Mouse (Mus musculus): ENCODE results near the gene Apbb1. TPM values are rescaled to one million over a fixed set of nuclear protein-coding genes. Genes with fewer than 3 reads are reported as not detected.

Gene Apbb1
- polyA plus RNA-seq, 1 experiment, result 16.8 TPM

DNA sequence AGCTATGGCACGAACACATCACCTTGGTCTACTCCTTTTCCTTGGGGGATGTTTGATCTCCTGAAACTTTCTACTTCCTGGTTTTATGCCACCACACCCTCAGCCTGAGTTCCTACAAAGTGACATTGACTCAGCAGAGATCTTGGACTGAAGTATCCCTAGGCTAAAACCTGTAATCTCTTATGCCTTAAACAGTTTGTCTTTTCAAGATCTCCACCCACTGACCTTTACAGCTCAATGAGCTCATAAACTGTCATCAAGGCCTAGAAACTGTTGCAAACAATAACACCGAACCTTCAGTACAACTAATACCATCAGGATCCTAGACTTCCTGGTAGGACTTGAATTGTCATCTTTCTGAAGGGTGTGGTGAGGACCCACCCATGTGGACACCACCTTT is 57.2 kb downstream of the Apbb1 start:
- Histone ChIP-seq H3K27ac (ENCODE audit: insufficient read depth, low read depth, low read length) (peak overlapping the region; percentile 60; the same call in 1 of the 2 replicates), H3K27me3 (ENCODE audit: control insufficient read depth, insufficient read depth, low read length) (no peaks in the 10 kb centered on the region), H3K36me3 (ENCODE audit: control insufficient read depth, insufficient read depth, low read length) (no peaks in the 10 kb centered on the region), H3K4me1 (ENCODE audit: control insufficient read depth, insufficient read depth, insufficient read length, low read length) (0 out of 2 replicates have a peak, but pooled peaks cover 2% of the 10 kb centered on the region), H3K4me3 (ENCODE audit: low read depth, low read length) (no peak overlapping the region)
- no peak for TF ChIP-seq CTCF (IDR thresholded peaks at IDR 0.05; ENCODE audit: extremely low read depth, insufficient read length, insufficient replicate concordance, low read depth, low read length)
- no peak for TF ChIP-seq POLR2A (IDR thresholded peaks at IDR 0.05; ENCODE audit: low read depth, low read length)
- 57% methylated on average over 2 of the region's 2 CpGs for WGBS

DNA sequence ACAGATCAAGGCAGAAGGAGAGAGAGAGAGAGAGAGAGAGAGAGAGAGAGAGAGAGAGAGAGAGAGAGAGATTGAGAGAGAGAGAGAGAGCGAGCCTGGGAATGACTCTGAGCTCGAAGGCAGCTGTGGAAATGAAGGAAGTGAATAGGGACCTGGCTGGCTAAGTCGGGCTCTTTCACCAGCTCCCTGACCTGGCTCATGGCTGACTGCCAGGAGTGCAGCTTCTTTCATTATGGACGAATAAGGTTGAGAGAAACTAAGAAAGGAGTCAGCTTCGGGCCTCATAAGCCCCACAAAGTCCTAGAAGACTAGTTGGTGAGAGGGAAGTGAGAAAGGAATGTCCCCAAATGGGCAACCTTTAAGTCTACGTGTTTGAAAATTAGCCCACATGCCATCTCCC is 61.3 kb downstream of the Apbb1 start:
- Histone ChIP-seq H3K36me3 (ENCODE audit: control insufficient read depth, insufficient read depth, low read length) (no peaks in the 10 kb centered on the region), H3K27me3 (ENCODE audit: control insufficient read depth, insufficient read depth, low read length) (no peaks in the 10 kb centered on the region), H3K4me1 (ENCODE audit: control insufficient read depth, insufficient read depth, insufficient read length, low read length) (0 out of 2 replicates have a peak, but pooled peaks cover 2% of the 10 kb centered on the region), H3K4me3 (ENCODE audit: low read depth, low read length) (no peak overlapping the region), H3K27ac (ENCODE audit: insufficient read depth, low read depth, low read length) (no peak overlapping the region)
- TF ChIP-seq CTCF (IDR thresholded peaks at IDR 0.05; ENCODE audit: extremely low read depth, insufficient read length, insufficient replicate concordance, low read depth, low read length) (no peak), POLR2A (IDR thresholded peaks at IDR 0.05; ENCODE audit: low read depth, low read length) (no peak)
- WGBS, result 21% methylated on average over 6 of the region's 6 CpGs

DNA sequence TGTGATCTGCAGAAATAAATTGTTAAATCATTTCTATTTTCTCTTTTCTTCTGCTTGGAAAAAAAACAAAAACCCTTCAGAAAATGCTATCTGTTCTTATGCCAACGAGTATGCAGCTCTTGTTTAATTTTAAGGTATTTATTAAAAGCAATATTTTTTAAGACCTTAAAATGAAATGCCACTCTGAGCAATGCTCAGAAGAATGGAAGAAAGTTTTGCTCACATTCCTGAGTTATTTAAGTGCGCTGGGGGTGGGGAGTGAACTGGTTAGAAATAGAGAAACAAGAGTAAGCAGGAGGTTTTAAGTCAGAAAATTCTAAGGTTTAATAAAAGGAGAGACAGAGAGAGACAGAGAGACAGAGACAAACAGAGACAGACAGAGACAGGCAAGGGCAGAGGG is 61.7 kb downstream of the Apbb1 start:
- Histone ChIP-seq H3K4me3 (ENCODE audit: low read depth, low read length) (no peak overlapping the region), H3K27me3 (ENCODE audit: control insufficient read depth, insufficient read depth, low read length) (no peaks in the 10 kb centered on the region), H3K27ac (ENCODE audit: insufficient read depth, low read depth, low read length) (no peak overlapping the region), H3K36me3 (ENCODE audit: control insufficient read depth, insufficient read depth, low read length) (no peaks in the 10 kb centered on the region), H3K4me1 (ENCODE audit: control insufficient read depth, insufficient read depth, insufficient read length, low read length) (0 out of 2 replicates have a peak, but pooled peaks cover 2% of the 10 kb centered on the region)
- no peak for TF ChIP-seq POLR2A (IDR thresholded peaks at IDR 0.05; ENCODE audit: low read depth, low read length)
- TF ChIP-seq CTCF (IDR thresholded peaks at IDR 0.05; ENCODE audit: extremely low read depth, insufficient read length, insufficient replicate concordance, low read depth, low read length), result no peak
- WGBS, result 74% methylated on average over 2 of the region's 2 CpGs

DNA sequence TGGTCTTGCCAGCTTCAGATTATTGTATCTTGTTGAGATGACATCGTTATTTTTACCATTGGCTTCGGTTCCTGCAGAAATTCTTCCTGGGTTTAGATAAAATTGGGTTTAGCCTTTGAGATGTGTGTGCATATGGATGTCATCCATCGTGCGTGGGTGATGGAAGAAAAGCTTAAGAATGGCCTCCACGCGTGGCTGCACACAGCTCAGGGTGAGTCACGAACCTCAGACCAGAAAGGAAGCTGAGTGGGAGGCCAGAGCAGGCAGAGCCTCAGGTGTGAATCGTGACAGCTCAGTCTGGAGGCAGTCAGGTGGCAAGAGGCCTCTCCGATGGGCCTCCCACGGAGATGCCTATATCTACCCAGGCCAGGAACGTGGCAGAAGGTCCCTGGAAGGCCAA is 62.1 kb downstream of the Apbb1 start:
- no peak overlapping the region for H3K27ac ChIP-seq (ENCODE audit: insufficient read depth, low read depth, low read length)
- no peak overlapping the region for H3K4me3 ChIP-seq (ENCODE audit: low read depth, low read length)
- WGBS, result 77% methylated on average over 11 of the region's 11 CpGs

DNA sequence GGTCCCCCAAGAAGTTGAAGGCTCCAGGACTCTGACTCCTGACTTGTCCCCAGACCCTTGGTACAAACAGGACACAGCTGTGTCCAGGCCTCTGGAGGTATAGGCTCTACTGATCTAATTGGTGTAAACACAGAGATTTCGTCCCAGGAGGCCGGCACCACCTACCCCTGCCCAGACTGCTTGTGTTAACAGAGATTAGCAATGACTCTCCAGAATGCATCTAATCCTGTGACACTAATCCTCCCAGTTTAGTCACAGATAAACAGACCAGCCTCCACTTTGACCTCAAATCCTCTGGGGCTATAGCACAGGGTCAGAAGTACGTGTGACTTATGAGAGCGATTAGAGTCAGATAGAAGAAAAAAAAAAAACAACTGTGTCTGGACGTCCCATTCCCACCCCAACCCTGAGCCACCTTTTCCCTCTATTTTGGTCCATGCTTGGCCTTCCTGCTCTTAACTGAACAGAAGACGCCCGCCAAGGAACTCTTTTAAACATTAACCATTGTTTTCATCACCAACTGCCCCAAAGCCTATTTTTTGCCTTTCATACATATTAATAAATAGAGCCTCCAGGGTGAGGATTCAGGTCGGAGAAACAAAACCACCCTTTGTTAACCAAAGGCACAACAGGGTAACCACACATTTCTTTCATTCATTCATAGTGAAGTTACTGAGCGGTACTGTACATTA is 64.6 kb downstream of the Apbb1 start:
- no peak overlapping the region for H3K27ac ChIP-seq (ENCODE audit: insufficient read depth, low read depth, low read length)
- no peak overlapping the region for H3K4me3 ChIP-seq (ENCODE audit: low read depth, low read length)
- TF ChIP-seq POLR2A (IDR thresholded peaks at IDR 0.05; ENCODE audit: low read depth, low read length) (no peak), CTCF (IDR thresholded peaks at IDR 0.05; ENCODE audit: extremely low read depth, insufficient read length, insufficient replicate concordance, low read depth, low read length) (no peak)
- no peaks in the 10 kb centered on the region for H3K4me1 ChIP-seq (ENCODE audit: control insufficient read depth, insufficient read depth, insufficient read length, low read length)
- no peaks in the 10 kb centered on the region for H3K27me3 ChIP-seq (ENCODE audit: control insufficient read depth, insufficient read depth, low read length)
- WGBS, result 30% methylated on average over 9 of the region's 9 CpGs
- no peaks in the 10 kb centered on the region for H3K36me3 ChIP-seq (ENCODE audit: control insufficient read depth, insufficient read depth, low read length)

More for the DNA sequence above, 62.1 kb downstream of the Apbb1 start:
- H3K36me3 ChIP-seq (ENCODE audit: control insufficient read depth, insufficient read depth, low read length), result no peaks in the 10 kb centered on the region
- no peaks in the 10 kb centered on the region for H3K27me3 ChIP-seq (ENCODE audit: control insufficient read depth, insufficient read depth, low read length)
- TF ChIP-seq POLR2A (IDR thresholded peaks at IDR 0.05; ENCODE audit: low read depth, low read length), result no peak
- no peak for TF ChIP-seq CTCF (IDR thresholded peaks at IDR 0.05; ENCODE audit: extremely low read depth, insufficient read length, insufficient replicate concordance, low read depth, low read length)
- 0 out of 2 replicates have a peak, but pooled peaks cover 2% of the 10 kb centered on the region for H3K4me1 ChIP-seq (ENCODE audit: control insufficient read depth, insufficient read depth, insufficient read length, low read length)

DNA sequence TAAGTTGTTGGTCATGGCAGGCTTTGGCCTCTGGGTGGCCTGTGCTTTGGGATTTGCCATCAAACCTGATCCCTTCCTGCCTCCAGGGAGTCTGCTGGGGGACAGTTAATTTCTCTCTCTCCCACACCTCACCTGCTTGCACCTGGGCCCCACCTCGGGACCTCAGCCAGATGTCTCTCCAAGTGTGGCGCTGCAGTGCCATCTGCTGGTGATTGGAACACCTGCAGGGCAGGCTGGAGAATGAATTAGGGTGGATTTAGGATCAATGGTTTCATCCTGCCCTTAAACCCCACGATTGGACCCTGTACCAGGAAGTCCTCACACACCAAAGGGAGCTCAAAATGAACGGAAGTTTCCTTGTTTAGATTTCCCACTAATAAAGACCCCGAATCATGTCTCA is 66.3 kb downstream of the Apbb1 start:
- H3K27me3 ChIP-seq (ENCODE audit: control insufficient read depth, insufficient read depth, low read length), result no peaks in the 10 kb centered on the region
- under 1% methylated on average over 5 of the region's 5 CpGs for WGBS
- no peak overlapping the region for H3K27ac ChIP-seq (ENCODE audit: insufficient read depth, low read depth, low read length)
- TF ChIP-seq POLR2A (IDR thresholded peaks at IDR 0.05; ENCODE audit: low read depth, low read length) (no peak), CTCF (IDR thresholded peaks at IDR 0.05; ENCODE audit: extremely low read depth, insufficient read length, insufficient replicate concordance, low read depth, low read length) (peak; percentile 97; the same call in 1 of the 2 replicates)
- H3K4me3 ChIP-seq (ENCODE audit: low read depth, low read length), result no peak overlapping the region
- no peaks in the 10 kb centered on the region for H3K4me1 ChIP-seq (ENCODE audit: control insufficient read depth, insufficient read depth, insufficient read length, low read length)
- no peaks in the 10 kb centered on the region for H3K36me3 ChIP-seq (ENCODE audit: control insufficient read depth, insufficient read depth, low read length)

DNA sequence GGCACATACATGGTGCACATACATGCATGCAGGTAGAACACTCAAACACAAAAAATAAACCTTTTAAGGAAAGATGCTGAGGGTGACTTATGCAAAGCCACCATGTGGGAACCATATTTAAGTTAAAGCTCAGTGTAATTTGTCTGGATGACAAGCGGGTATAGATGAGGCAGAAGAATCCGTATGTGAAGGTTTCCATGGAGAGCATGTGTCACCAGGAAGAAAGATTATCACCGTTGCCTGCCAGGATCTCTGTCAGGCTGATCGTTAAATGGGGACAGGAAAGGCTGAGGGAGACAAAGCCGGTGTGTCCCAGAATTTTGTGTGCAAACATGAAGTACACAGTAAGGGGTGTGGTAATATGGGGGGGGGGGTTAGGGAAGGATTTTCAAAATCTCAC is 66.9 kb downstream of the Apbb1 start:
- Histone ChIP-seq H3K27ac (ENCODE audit: insufficient read depth, low read depth, low read length) (no peak overlapping the region), H3K36me3 (ENCODE audit: control insufficient read depth, insufficient read depth, low read length) (no peaks in the 10 kb centered on the region)

More for the DNA sequence above, 66.9 kb downstream of the Apbb1 start:
- 36% methylated on average over 5 of the region's 5 CpGs for whole genome bisulfite sequencing
- no peaks in the 10 kb centered on the region for H3K27me3 ChIP-seq (ENCODE audit: control insufficient read depth, insufficient read depth, low read length)
- no peak overlapping the region for H3K4me3 ChIP-seq (ENCODE audit: low read depth, low read length)
- TF ChIP-seq POLR2A (IDR thresholded peaks at IDR 0.05; ENCODE audit: low read depth, low read length) (no peak), CTCF (IDR thresholded peaks at IDR 0.05; ENCODE audit: extremely low read depth, insufficient read length, insufficient replicate concordance, low read depth, low read length) (no peak)
- no peaks in the 10 kb centered on the region for H3K4me1 ChIP-seq (ENCODE audit: control insufficient read depth, insufficient read depth, insufficient read length, low read length)

All from small intestine, adult 2 months (tissue).